Mouse (Mus musculus) erythroblast, adult 5-6 weeks (primary cell): ENCODE measurements around the gene Afmid. TPM values are rescaled to one million over a fixed set of nuclear protein-coding genes. Genes with fewer than 3 reads are reported as not detected.

ENCODE experiments used
- ATAC-seq: replicated peaks from 2 replicates; pipeline ENCODE4 v1.8.0; 2016; ENCODE audit warnings: moderate number of reproducible peaks, mild to moderate bottlenecking, moderate TSS enrichment, inconsistent platforms; ENCODE audit not compliant: poor library complexity, low FRiP score, severe bottlenecking
- total RNA-seq, 2 experiments: library from RNA; stranded (forward) in 1 of 2; stranded (reverse) in 1 of 2; fragments of 150-400 nt in 1 of 2; fragments of 200-764, 138-1000 nt in 1 of 2; gene quantifications; 2 replicates each; pipeline versions ENCODE4 v1.2.3 to v1.2.4; 2015 to 2017; ENCODE audit warnings: low replicate concordance in 2 of 2

Afmid gene
- total RNA-seq, 2 experiments from 2014 or later: 47.3 to 67.8 TPM

DNA sequence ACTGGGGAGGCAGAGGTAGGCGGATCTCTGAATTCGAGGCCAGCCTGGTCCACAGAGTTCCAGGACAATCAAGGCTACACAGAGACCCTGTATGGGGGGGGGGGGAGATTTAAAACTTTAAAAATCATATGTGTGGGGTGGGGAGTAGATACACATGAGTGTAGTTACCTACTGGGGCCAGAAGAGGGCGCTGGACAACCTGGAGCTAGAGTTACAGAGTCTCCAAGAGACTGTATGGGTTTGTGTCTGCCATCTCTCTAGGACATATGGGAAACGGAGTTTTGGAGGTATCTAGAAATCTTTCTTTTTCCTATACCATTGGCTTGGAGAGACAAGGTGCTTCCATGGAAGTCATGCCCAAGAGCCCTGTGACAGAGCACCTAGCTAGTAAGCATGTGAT lies 48.7 kb downstream of the Afmid start:
- ATAC-seq: no peak

DNA sequence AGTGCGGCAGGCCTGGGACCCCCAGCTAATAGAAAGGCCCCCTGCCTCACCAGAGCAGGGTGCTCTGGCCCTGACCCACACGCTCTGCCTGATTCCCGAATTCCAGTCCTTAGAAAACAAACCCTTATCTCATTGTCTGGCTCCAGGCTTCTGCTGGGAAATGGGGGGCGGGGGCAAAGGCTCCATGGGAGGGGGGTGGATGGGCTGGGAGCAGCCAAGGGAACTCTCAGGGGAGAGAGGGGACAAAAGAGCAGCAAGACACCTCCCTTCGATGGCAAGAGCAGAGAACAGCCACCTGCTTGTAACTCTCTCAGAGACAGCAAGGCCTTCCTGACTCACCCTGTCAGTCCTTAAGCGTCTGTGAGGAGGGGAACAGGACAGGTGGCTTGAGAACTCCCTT lies 50.0 kb downstream of the Afmid start:
- ATAC-seq: no peak

- no peak for ATAC-seq
Observed at GRCm38 (mm10) chr11:117877917-117878745, 52.4 kb downstream of the Afmid start.

DNA sequence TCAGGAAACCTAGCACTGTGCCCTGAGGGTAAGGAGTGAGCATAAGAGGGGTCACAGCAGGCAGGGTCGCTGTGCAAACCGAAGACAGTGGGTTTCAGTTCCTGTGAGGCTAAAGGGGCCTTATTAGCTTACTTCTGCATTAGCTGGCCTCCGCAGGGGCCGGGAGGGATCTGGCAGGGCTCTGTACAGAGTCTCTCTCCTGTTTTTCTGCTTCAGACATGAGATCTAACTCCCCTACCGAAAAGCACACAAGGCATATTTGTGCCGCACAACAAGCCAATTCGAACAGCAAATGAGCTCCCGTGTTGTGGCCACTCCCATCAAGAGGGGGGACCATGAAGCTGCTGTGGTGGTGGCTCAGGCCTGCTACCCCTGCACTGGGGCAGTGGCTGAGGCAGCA lies 53.2 kb downstream of the Afmid start:
- ATAC-seq: no peak

DNA sequence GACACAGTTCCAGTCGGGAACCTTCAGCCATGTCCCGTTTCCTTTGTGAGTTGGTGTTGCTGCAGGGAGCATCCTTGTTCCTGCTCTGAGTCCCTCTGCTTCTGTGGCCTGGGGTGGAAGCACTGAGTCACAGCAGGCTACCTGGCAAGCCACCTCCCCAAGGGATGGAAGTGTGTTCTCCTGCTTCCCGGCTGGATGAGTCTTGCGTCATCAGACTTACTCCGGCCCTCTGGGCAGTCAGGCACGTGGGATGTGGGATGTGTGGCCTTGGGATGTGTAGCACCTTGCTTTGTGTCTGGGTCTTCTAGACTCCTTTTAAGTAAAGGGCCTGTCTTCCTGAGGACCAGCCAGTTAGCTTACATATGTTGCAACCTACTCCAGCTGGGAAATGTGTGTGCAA lies 54.0 kb downstream of the Afmid start:
- no peak for ATAC-seq

- ATAC-seq: no peak
Observed at GRCm38 (mm10) chr11:117880336-117880976, 54.7 kb downstream of the Afmid start.

DNA sequence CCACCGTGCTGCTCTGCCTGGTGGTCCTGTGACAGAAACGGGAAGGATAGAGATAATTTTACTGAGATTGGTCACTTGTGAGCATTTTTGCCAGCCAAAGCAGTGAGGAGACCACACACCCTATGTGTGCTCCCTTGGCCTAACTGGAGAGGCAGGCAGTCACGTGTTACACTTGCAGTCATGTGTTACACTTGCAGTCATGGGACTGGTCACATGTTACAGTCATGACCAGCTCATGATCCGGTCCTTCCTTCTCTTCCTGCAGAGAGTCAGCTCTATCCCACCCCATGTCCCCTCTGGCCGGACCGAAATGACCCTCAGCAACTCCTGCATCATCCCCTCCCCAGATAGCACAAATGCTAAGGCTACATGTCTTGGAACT lies 55.2 kb downstream of the Afmid start:
- ATAC-seq: no peak

GRCm38 (mm10) chr11:117881787-117882186 lies 56.1 kb downstream of the Afmid start:
- ATAC-seq: no peak

GRCm38 (mm10) chr11:117882208-117882607 lies 56.5 kb downstream of the Afmid start:
- no peak for ATAC-seq

DNA sequence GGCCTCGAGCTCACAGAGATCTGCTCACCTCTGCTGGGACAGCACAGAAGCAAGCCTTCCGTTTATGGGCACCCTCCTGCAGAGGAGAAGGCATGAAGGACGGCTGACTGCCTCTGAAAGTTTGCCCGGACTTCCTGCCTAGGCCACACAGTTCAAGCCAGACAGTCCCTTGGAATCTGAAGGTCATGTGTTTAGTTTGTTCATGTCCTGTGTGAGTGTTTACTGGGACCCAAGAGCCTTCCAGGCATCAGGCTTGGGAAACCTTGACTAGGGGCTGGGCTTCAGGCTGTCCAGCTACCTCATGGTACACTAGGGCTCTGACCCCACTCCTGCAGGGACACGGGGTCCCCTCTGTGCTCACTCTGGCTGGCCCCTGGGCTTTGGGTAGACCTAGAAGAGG lies 60.3 kb downstream of the Afmid start:
- no peak for ATAC-seq

GRCm38 (mm10) chr11:117888168-117888852 lies 62.6 kb downstream of the Afmid start:
- no peak for ATAC-seq

DNA sequence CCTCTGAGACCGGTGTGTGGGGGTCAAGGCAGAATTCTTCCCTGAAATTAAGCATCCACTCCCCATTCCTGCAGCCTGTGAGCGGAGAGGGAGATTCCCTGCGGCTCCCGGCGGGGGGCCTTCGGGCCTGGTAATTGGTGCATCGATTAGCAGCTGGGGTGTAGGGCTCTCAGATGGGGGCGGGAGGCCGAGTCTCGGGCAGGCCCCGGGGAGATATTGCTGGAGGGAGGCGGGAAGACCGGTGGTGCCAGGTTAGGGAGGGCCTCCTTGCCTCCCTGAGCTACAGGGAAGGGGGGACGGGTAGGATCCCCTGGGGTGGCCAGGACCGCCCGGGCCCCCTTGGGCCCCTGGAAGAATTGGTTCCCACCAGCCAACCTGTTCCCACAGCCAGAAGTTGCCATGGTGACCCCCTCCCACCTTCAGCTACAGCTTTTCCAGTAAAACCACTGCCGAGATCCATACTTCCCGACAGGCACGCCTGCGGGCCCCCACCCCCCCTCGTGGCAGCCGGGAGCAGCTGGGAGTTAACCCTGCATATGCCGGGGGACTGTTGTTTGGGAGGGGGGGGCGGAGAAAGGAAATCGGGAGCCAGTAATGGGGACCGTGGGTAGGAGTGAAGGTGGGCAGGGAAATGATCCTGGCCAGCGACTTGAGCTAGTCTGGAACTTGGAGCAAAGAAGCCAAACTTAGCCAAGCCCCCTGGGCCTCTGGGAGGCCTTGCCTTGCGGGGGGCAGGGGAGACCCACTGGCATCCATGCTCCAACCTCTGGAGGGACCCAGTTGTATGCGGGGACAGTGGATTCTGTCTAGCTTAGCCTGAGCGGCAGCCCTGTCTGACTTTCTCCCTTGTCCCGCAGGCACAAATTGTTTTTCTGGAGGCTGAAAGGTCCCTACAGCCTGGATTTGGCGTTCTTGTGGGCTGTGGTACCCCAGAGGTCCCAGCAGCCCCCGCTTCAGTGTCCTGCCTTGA lies 63.4 kb downstream of the Afmid start:
- ATAC-seq: no peak

Other genes with a start within 250 kb of the Afmid start
- gene Tnrc6c, start 171.6 kb upstream of the Afmid start, total RNA-seq (2015; ENCODE audit: low replicate concordance): 5.6 and 6.9 TPM in 2 replicates
- gene Tnrc6c, start 171.6 kb upstream of the Afmid start, total RNA-seq (2017; ENCODE audit: low replicate concordance): 6.3 and 9.5 TPM in 2 replicates
- gene Tmc8, start 43.8 kb upstream of the Afmid start, total RNA-seq (2015; ENCODE audit: low replicate concordance): 19.8 and 30.7 TPM in 2 replicates
- gene Tmc8, start 43.8 kb upstream of the Afmid start, total RNA-seq (2017; ENCODE audit: low replicate concordance): 30.9 and 33.7 TPM in 2 replicates
- 199 and 257 TPM in 2 replicates for gene Tmc6, start 43.7 kb upstream of the Afmid start, total RNA-seq (2015; ENCODE audit: low replicate concordance)
- gene Tmc6, start 43.7 kb upstream of the Afmid start, total RNA-seq (2017; ENCODE audit: low replicate concordance): 83.1 and 204 TPM in 2 replicates
- gene 6030468B19Rik, start 28.3 kb upstream of the Afmid start, total RNA-seq (2015; ENCODE audit: low replicate concordance): 12.7 and 28.6 TPM in 2 replicates
- 10.6 and 16.1 TPM in 2 replicates for gene 6030468B19Rik, start 28.3 kb upstream of the Afmid start, total RNA-seq (2017; ENCODE audit: low replicate concordance)
- gene Gm20708, start 16.3 kb upstream of the Afmid start, total RNA-seq (2015; ENCODE audit: low replicate concordance): 62.3 and 66.5 TPM in 2 replicates
- gene Gm20708, start 16.3 kb upstream of the Afmid start, total RNA-seq (2017; ENCODE audit: low replicate concordance): 31.9 and 39.7 TPM in 2 replicates
- 52.9 and 77.2 TPM in 2 replicates for gene Syngr2, start 16.3 kb upstream of the Afmid start, total RNA-seq (2015; ENCODE audit: low replicate concordance)
- gene Syngr2, start 16.3 kb upstream of the Afmid start, total RNA-seq (2017; ENCODE audit: low replicate concordance): 32.5 and 46.5 TPM in 2 replicates
- 89.2 and 89.4 TPM in 2 replicates for gene Tk1, start 168 bp downstream of the Afmid start, total RNA-seq (2015; ENCODE audit: low replicate concordance)
- gene Tk1, start 168 bp downstream of the Afmid start, total RNA-seq (2017; ENCODE audit: low replicate concordance): 157 and 212 TPM in 2 replicates
- 83.4 and 115 TPM in 2 replicates for gene Birc5, start 23.3 kb downstream of the Afmid start, total RNA-seq (2015; ENCODE audit: low replicate concordance)
- 178 and 180 TPM in 2 replicates for gene Birc5, start 23.3 kb downstream of the Afmid start, total RNA-seq (2017; ENCODE audit: low replicate concordance)
- gene Tmem235, start 34.8 kb downstream of the Afmid start, total RNA-seq (2015; ENCODE audit: low replicate concordance): not detected in 2 replicates
- not detected in 2 replicates for gene Tmem235, start 34.8 kb downstream of the Afmid start, total RNA-seq (2017; ENCODE audit: low replicate concordance)
- gene Tha1, start 47.6 kb downstream of the Afmid start, total RNA-seq (2015; ENCODE audit: low replicate concordance): not detected in 2 replicates
- gene Tha1, start 47.6 kb downstream of the Afmid start, total RNA-seq (2017; ENCODE audit: low replicate concordance): 1.6 TPM in 1 of 2 replicates, not detected in the other
- gene Socs3, start 144.1 kb downstream of the Afmid start, total RNA-seq (2015; ENCODE audit: low replicate concordance): 0.19 and 0.42 TPM in 2 replicates
- 1.3 and 1.5 TPM in 2 replicates for gene Socs3, start 144.1 kb downstream of the Afmid start, total RNA-seq (2017; ENCODE audit: low replicate concordance)
- 9.2 and 14.6 TPM in 2 replicates for gene Pgs1, start 160.4 kb downstream of the Afmid start, total RNA-seq (2015; ENCODE audit: low replicate concordance)
- 20.8 and 32.9 TPM in 2 replicates for gene Pgs1, start 160.4 kb downstream of the Afmid start, total RNA-seq (2017; ENCODE audit: low replicate concordance)